Mouse (Mus musculus) myocyte (in vitro differentiated cells): ENCODE results near the gene Slc22a8. TPM values are rescaled to one million over a fixed set of nuclear protein-coding genes. Genes with fewer than 3 reads are reported as not detected.

Source experiments
- H3K27me3 ChIP-seq: one replicate; pipeline ENCODE4 v1.6.1; 2011; ENCODE audit not compliant: control insufficient read depth, insufficient read depth, insufficient read length
- H3K36me3 ChIP-seq: one replicate; pipeline ENCODE4 v1.6.1; 2011; ENCODE audit not compliant: control insufficient read depth, insufficient read depth
- H3K4me2 ChIP-seq: one replicate; pipeline ENCODE4 v1.6.1; 2011; ENCODE audit warnings: low read depth, control low read depth
- H3K4me3 ChIP-seq: one replicate; pipeline ENCODE4 v1.5.1; 2011; ENCODE audit warnings: mild to moderate bottlenecking, control low read depth, moderate library complexity
- H3K79me2 ChIP-seq: one replicate; pipeline ENCODE4 v1.6.1; 2011; ENCODE audit not compliant: control insufficient read depth, insufficient read depth
- H3ac ChIP-seq: one replicate; pipeline ENCODE4 v1.6.1; 2011; ENCODE audit not compliant: control insufficient read depth, insufficient read length
- CEBPB ChIP-seq: IDR thresholded peaks from 2 replicates; pipeline ENCODE4 v1.6.1; 2011; ENCODE audit warnings: mild to moderate bottlenecking, moderate library complexity; ENCODE audit not compliant: poor library complexity, insufficient read depth, severe bottlenecking
- E2F4 ChIP-seq: IDR thresholded peaks from one replicate; pipeline ENCODE4 v1.6.1; 2011; ENCODE audit warnings: mild to moderate bottlenecking, control low read depth, moderate library complexity; ENCODE audit not compliant: insufficient read depth
- MAX ChIP-seq: IDR thresholded peaks from one replicate; pipeline ENCODE4 v1.6.1; 2011; ENCODE audit warnings: low read depth, mild to moderate bottlenecking, control low read depth
- MYOD1 ChIP-seq, 3 experiments: IDR thresholded peaks; one replicate each; pipeline ENCODE4 v1.6.1; 2011; ENCODE audit warnings: control low read depth in 2 of 3, low read depth in 2 of 3, mild to moderate bottlenecking in 2 of 3, moderate library complexity in 1 of 3; ENCODE audit not compliant: insufficient read length in 2 of 3, control insufficient read depth in 1 of 3
- MYOG ChIP-seq, 3 experiments: IDR thresholded peaks; one replicate each; pipeline ENCODE4 v1.6.1; 2011; ENCODE audit warnings: control low read depth in 2 of 3, low read depth in 2 of 3, mild to moderate bottlenecking in 2 of 3; ENCODE audit not compliant: insufficient read length in 2 of 3, control insufficient read depth in 1 of 3, insufficient read depth in 1 of 3
- POLR2A ChIP-seq: IDR thresholded peaks from one replicate; pipeline ENCODE4 v1.6.1; 2011; ENCODE audit warnings: low read depth, mild to moderate bottlenecking, control low read depth, moderate library complexity; ENCODE audit not compliant: insufficient read length
- POLR2AphosphoS2 ChIP-seq: IDR thresholded peaks from one replicate; pipeline ENCODE4 v1.6.1; 2011; ENCODE audit warnings: low read depth, control low read depth; ENCODE audit not compliant: insufficient read length
- REST ChIP-seq: IDR thresholded peaks from one replicate; pipeline ENCODE4 v1.6.1; 2011; ENCODE audit warnings: mild to moderate bottlenecking, control low read depth, moderate library complexity; ENCODE audit not compliant: insufficient read depth, insufficient read length
- SRF ChIP-seq: IDR thresholded peaks from one replicate; pipeline ENCODE4 v1.6.1; 2011; ENCODE audit warnings: low read depth; ENCODE audit not compliant: control insufficient read depth, insufficient read length
- TCF12 ChIP-seq: IDR thresholded peaks from one replicate; pipeline ENCODE4 v1.6.1; 2011; ENCODE audit warnings: mild to moderate bottlenecking, control low read depth; ENCODE audit not compliant: poor library complexity, insufficient read depth, severe bottlenecking
- TCF3 ChIP-seq: IDR thresholded peaks from one replicate; pipeline ENCODE4 v1.6.1; 2011; ENCODE audit warnings: low read depth, control low read depth; ENCODE audit not compliant: insufficient read length
- USF1 ChIP-seq: IDR thresholded peaks from one replicate; pipeline ENCODE4 v1.6.1; 2011; ENCODE audit warnings: low read depth, mild to moderate bottlenecking, control low read depth, moderate library complexity
- polyA plus RNA-seq: library from polyadenylated mRNA; unstranded; fragments of >200 nt; fragmentation: generic; extraction: Trizol; gene quantifications from one replicate; pipeline ENCODE4 v1.2.1, GENCODE M21; 2012; ENCODE audit warnings: missing spikeins

Slc22a8 gene
- polyA plus RNA-seq, 1 experiment: not detected

- H3K4me3 ChIP-seq: no peak overlapping the region
- H3K4me2 ChIP-seq: no peak overlapping the region
- H3K79me2 ChIP-seq: no peaks in the 10 kb centered on the region
- no peak for TF ChIP-seq REST
- no peak for TF ChIP-seq POLR2AphosphoS2
- no peak for TF ChIP-seq E2F4
- TF ChIP-seq TCF3: no peak
- TF ChIP-seq CEBPB: no peak
- no peak for TF ChIP-seq MYOG (IDR thresholded peaks at IDR 0.05; ENCODE audit: control insufficient read depth in 1 of 3, insufficient read depth in 1 of 3, insufficient read length in 2 of 3, low read depth in 2 of 3)
- TF ChIP-seq POLR2A: no peak
- TF ChIP-seq MAX: no peak
- no peak for TF ChIP-seq USF1
- no peak for TF ChIP-seq TCF12
- no peak for TF ChIP-seq SRF
- TF ChIP-seq MYOD1 (IDR thresholded peaks at IDR 0.05; ENCODE audit: control insufficient read depth in 1 of 3, insufficient read length in 2 of 3, low read depth in 2 of 3): no peak
- no peak overlapping the region for H3ac ChIP-seq
- no peaks in the 10 kb centered on the region for H3K36me3 ChIP-seq
- peaks cover 18% of the 10 kb centered on the region for H3K27me3 ChIP-seq
Observed at GRCm38 (mm10) chr19:8630826-8631225, 39.8 kb downstream of the Slc22a8 start.

- Histone ChIP-seq H3K27me3 (peaks cover 9% of the 10 kb centered on the region), H3K4me3 (no peak overlapping the region), H3K79me2 (no peaks in the 10 kb centered on the region), H3ac (no peak overlapping the region), H3K36me3 (no peaks in the 10 kb centered on the region), H3K4me2 (no peak overlapping the region)
- TF ChIP-seq MAX: no peak
- TF ChIP-seq MYOG (IDR thresholded peaks at IDR 0.05; ENCODE audit: control insufficient read depth in 1 of 3, insufficient read depth in 1 of 3, insufficient read length in 2 of 3, low read depth in 2 of 3): no peak
Observed at GRCm38 (mm10) chr19:8632029-8632428, 41.0 kb downstream of the Slc22a8 start.

- H3ac ChIP-seq: no peak overlapping the region
- TF ChIP-seq SRF: no peak
- TF ChIP-seq REST: no peak
- TF ChIP-seq POLR2AphosphoS2: no peak
- TF ChIP-seq TCF12: no peak
- TF ChIP-seq MYOG (IDR thresholded peaks at IDR 0.05; ENCODE audit: control insufficient read depth in 1 of 3, insufficient read depth in 1 of 3, insufficient read length in 2 of 3, low read depth in 2 of 3): no peak
- TF ChIP-seq USF1: no peak
- TF ChIP-seq CEBPB: no peak
- no peak for TF ChIP-seq POLR2A
- no peak for TF ChIP-seq E2F4
- TF ChIP-seq MYOD1 (IDR thresholded peaks at IDR 0.05; ENCODE audit: control insufficient read depth in 1 of 3, insufficient read length in 2 of 3, low read depth in 2 of 3): no peak
- no peaks in the 10 kb centered on the region for H3K79me2 ChIP-seq
- no peak overlapping the region for H3K4me2 ChIP-seq
- H3K36me3 ChIP-seq: no peaks in the 10 kb centered on the region
- no peaks in the 10 kb centered on the region for H3K27me3 ChIP-seq
- no peak overlapping the region for H3K4me3 ChIP-seq
Observed at GRCm38 (mm10) chr19:8642086-8642485, 51.0 kb downstream of the Slc22a8 start.

GRCm38 (mm10) chr19:8646393-8646792, 55.3 kb downstream of the Slc22a8 start:
- no peaks in the 10 kb centered on the region for H3K36me3 ChIP-seq
- H3K27me3 ChIP-seq: no peaks in the 10 kb centered on the region
- TF ChIP-seq REST: no peak
- no peak for TF ChIP-seq E2F4
- TF ChIP-seq USF1: no peak
- no peak for TF ChIP-seq SRF
- no peak for TF ChIP-seq TCF12
- TF ChIP-seq TCF3: no peak
- TF ChIP-seq POLR2AphosphoS2: no peak
- no peak for TF ChIP-seq POLR2A
- TF ChIP-seq CEBPB: no peak
- TF ChIP-seq MAX: no peak
- no peak for TF ChIP-seq MYOD1 (IDR thresholded peaks at IDR 0.05; ENCODE audit: control insufficient read depth in 1 of 3, insufficient read length in 2 of 3, low read depth in 2 of 3)
- no peak for TF ChIP-seq MYOG (IDR thresholded peaks at IDR 0.05; ENCODE audit: control insufficient read depth in 1 of 3, insufficient read depth in 1 of 3, insufficient read length in 2 of 3, low read depth in 2 of 3)
- H3K79me2 ChIP-seq: no peaks in the 10 kb centered on the region
- H3K4me3 ChIP-seq: no peak overlapping the region
- no peak overlapping the region for H3ac ChIP-seq
- no peak overlapping the region for H3K4me2 ChIP-seq

- Histone ChIP-seq H3K4me3 (no peak overlapping the region), H3K36me3 (no peaks in the 10 kb centered on the region), H3K4me2 (no peak overlapping the region), H3K27me3 (peaks cover 20% of the 10 kb centered on the region), H3ac (no peak overlapping the region), H3K79me2 (no peaks in the 10 kb centered on the region)
- no peak for TF ChIP-seq REST
- no peak for TF ChIP-seq MAX
- TF ChIP-seq USF1: no peak
- no peak for TF ChIP-seq POLR2A
- TF ChIP-seq POLR2AphosphoS2: no peak
- TF ChIP-seq MYOD1 (IDR thresholded peaks at IDR 0.05; ENCODE audit: control insufficient read depth in 1 of 3, insufficient read length in 2 of 3, low read depth in 2 of 3): no peak
- no peak for TF ChIP-seq SRF
Observed at GRCm38 (mm10) chr19:8655833-8656232, 64.8 kb downstream of the Slc22a8 start.
